Mouse (Mus musculus): Measurements from ENCODE around the gene Lmtk2.

DNA sequence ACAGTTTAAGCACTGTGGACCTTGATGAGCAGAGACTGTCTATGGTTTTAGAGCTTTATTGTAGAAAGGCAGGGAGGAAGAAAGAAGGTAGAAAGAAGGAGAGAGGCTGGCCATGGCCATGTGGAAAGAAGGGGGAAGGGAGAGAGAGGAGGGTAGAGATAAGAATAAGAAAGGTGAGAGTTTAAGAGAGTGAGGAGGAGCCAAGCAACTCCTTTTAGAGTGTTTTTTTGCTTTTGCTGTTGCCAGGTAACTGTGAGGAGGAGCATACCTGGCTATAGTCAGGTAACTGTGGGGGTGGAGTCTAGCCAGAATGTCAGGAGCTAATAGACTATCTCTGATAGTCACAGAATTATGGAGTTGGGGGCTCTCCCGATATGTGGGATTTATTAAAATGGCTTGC is 30.2 kb upstream of the Lmtk2 start:
- TF ChIP-seq CTCF (IDR thresholded peaks at IDR 0.05; ENCODE audit: low read depth) (no peak), EP300 (optimal IDR thresholded peaks at IDR 0.05) (no peak)
